ENCODE assay signal across 7 mouse cellular contexts in the genomic region with DNA sequence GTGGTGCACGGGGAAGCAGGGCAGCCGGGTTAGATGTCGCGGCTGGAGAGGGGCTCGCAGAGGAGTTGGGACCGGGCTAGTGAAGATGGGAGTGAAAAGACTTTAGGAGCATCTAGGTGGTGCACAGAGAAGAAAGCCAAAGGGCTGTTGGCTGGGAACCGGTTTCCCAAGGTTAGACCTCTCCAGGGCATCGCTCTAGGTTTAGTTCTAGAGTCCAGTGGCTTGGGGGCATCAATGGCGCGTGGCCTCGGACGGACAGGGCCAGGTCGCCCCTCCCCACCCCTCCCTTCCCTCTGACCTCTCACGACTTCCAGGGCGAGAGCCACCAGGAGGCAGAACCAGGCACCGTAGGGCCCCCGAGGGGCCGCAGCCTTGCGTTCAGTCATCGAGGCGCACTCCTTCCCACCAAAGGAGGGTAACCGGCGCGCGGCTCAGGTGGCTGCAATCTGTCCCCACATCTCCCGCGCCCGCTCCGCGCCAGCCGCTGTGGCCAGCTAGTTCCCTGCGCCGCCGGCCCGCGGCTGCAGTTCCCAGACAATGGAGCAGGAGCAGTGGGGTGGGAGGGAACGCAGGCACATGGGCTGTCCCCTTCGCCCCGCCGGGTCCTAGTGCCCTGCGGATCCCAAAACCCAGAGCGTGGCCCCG. TPM values are rescaled to one million over a fixed set of nuclear protein-coding genes. Genes with fewer than 3 reads are reported as not detected.
A peak's percentile ranks its signal among the peaks of the same experiment; 100 is the strongest.
DNase-seq lines count a peak whose midpoint lies in the region.

No protein-coding gene starts in this region.

- H3K36me3 ChIP-seq in embryonic facial prominence, embryonic 10.5 days (replicated peaks) = peaks cover 70% of the 10 kb centered on the region
- peaks cover 69% of the 10 kb centered on the region for H3K36me3 ChIP-seq in midbrain, embryonic 10.5 days

- H3K27ac ChIP-seq in embryonic facial prominence, embryonic 10.5 days (replicated peaks) = peak overlapping the region; percentile 99
- H3K27ac ChIP-seq in midbrain, embryonic 10.5 days (replicated peaks) = peak overlapping the region; percentile 99

- DNase-seq in adrenal gland, postnatal 4 days (ENCODE audit: low spot score in 2 of 2) = peak; percentile 48 to 55
- DNase-seq in embryonic facial prominence, embryonic 10.5 days (ENCODE audit: low spot score) = peak; percentile 92
- DNase-seq in heart, adult 18-20 months = peak; percentile 85 to 86
- peak; percentile 68 for DNase-seq in kidney, adult 11 months
- DNase-seq in left cerebral cortex, postnatal 36 days (ENCODE audit: low spot score in 2 of 2) = peak; percentile 89 to 91
- peak; percentile 90 for DNase-seq in midbrain, embryonic 10.5 days (ENCODE audit: low spot score)
- DNase-seq in skeletal muscle tissue, adult 2 months (ENCODE audit: low read depth, low spot score) = peak; percentile 38

- intact Hi-C loops in left cerebral cortex, postnatal 36 days (cut with DNase I) = loop anchor here (5.0 kb wide), 2 partner anchors 67 to 157 kb away; no protein-coding TSS in a partner anchor

- under 1% methylated on average over 43 of the region's 43 CpGs for WGBS in embryonic facial prominence, embryonic 10.5 days
- under 1% methylated on average over 43 of the region's 43 CpGs for WGBS in midbrain, embryonic 10.5 days

- H3K27me3 ChIP-seq in embryonic facial prominence, embryonic 10.5 days (replicated peaks; ENCODE audit: low read depth, poor library complexity, severe bottlenecking) = no peaks in the 10 kb centered on the region; the same call in 1 of the 2 replicates
- H3K27me3 ChIP-seq in midbrain, embryonic 10.5 days (ENCODE audit: low read depth, poor library complexity, severe bottlenecking) = 0 out of 2 replicates have a peak, but pooled peaks cover 4% of the 10 kb centered on the region

- peak overlapping the region; percentile 90 for H3K4me3 ChIP-seq in embryonic facial prominence, embryonic 10.5 days
- H3K4me3 ChIP-seq in midbrain, embryonic 10.5 days = peak overlapping the region; percentile 92

- peaks cover 40% of the 10 kb centered on the region for H3K4me1 ChIP-seq in embryonic facial prominence, embryonic 10.5 days
- H3K4me1 ChIP-seq in midbrain, embryonic 10.5 days = peaks cover 39% of the 10 kb centered on the region

- H3K9me3 ChIP-seq in embryonic facial prominence, embryonic 10.5 days = no peaks in the 10 kb centered on the region
- no peaks in the 10 kb centered on the region for H3K9me3 ChIP-seq in midbrain, embryonic 10.5 days (replicated peaks)

RNA-seq across cellular contexts. Expression of gene Tmem132a, which starts 0.4 kb away (rescaled TPM):
- 10 to 100 TPM; 40.7 to 48.1 TPM for total RNA-seq in adrenal gland, postnatal 4 days (2021)
- 139 and 142 TPM in 2 replicates for polyA plus RNA-seq in embryonic facial prominence, embryonic 10.5 days (2016; fragmentation: Nextera tagmentation; extraction: Ambion mirVana)
- total RNA-seq in heart, adult 18-20 months (2021) = 10 to 100 TPM; 10.1 to 10.3 TPM
- total RNA-seq in left cerebral cortex, postnatal 36 days (2021) = 100 to 1,000 TPM; 277 to 369 TPM
- 111 and 122 TPM in 2 replicates for polyA plus RNA-seq in midbrain, embryonic 10.5 days (2016; fragmentation: Nextera tagmentation; extraction: Ambion mirVana)

RNA-seq across cellular contexts. Expression of gene Tmem109, which starts 12.4 kb away (rescaled TPM):
- total RNA-seq in adrenal gland, postnatal 4 days (2021) = 10 to 100 TPM; 91.3 to 93.3 TPM
- polyA plus RNA-seq in embryonic facial prominence, embryonic 10.5 days (2016; fragmentation: Nextera tagmentation; extraction: Ambion mirVana) = 60.8 and 63.7 TPM in 2 replicates
- total RNA-seq in heart, adult 18-20 months (2021) = 100 to 1,000 TPM; 104 to 113 TPM
- total RNA-seq in left cerebral cortex, postnatal 36 days (2021) = 10 to 100 TPM; 40.0 to 49.9 TPM
- 50.1 and 53.0 TPM in 2 replicates for polyA plus RNA-seq in midbrain, embryonic 10.5 days (2016; fragmentation: Nextera tagmentation; extraction: Ambion mirVana)

RNA-seq across cellular contexts. Expression of gene Prpf19, which starts 25.7 kb away (rescaled TPM):
- total RNA-seq in adrenal gland, postnatal 4 days (2021) = 100 to 1,000 TPM; 253 to 266 TPM
- 38.9 and 42.0 TPM in 2 replicates for polyA plus RNA-seq in embryonic facial prominence, embryonic 10.5 days (2016; fragmentation: Nextera tagmentation; extraction: Ambion mirVana)
- 100 to 1,000 TPM; 237 to 251 TPM for total RNA-seq in heart, adult 18-20 months (2021)
- 100 to 1,000 TPM; 207 to 213 TPM for total RNA-seq in left cerebral cortex, postnatal 36 days (2021)
- polyA plus RNA-seq in midbrain, embryonic 10.5 days (2016; fragmentation: Nextera tagmentation; extraction: Ambion mirVana) = 35.8 and 37.2 TPM in 2 replicates

RNA-seq across cellular contexts. Expression of gene Slc15a3, which starts 29.8 kb away (rescaled TPM):
- total RNA-seq in adrenal gland, postnatal 4 days (2021) = 1 to 10 TPM; 3.5 to 3.8 TPM
- 0.43 and 0.77 TPM in 2 replicates for polyA plus RNA-seq in embryonic facial prominence, embryonic 10.5 days (2016; fragmentation: Nextera tagmentation; extraction: Ambion mirVana)
- 1 to 10 TPM; 2.1 TPM for total RNA-seq in heart, adult 18-20 months (2021)
- 1 to 10 TPM in 1 of 2 experiments, under 1 TPM in 1; 0.86 to 1.7 TPM for total RNA-seq in left cerebral cortex, postnatal 36 days (2021)
- 0.20 TPM in 2 replicates for polyA plus RNA-seq in midbrain, embryonic 10.5 days (2016; fragmentation: Nextera tagmentation; extraction: Ambion mirVana)

RNA-seq across cellular contexts. Expression of gene Cd6, which starts 39.5 kb away (rescaled TPM):
- total RNA-seq in adrenal gland, postnatal 4 days (2021) = under 1 TPM; 0.20 to 0.23 TPM
- 0.09 and 0.15 TPM in 2 replicates for polyA plus RNA-seq in embryonic facial prominence, embryonic 10.5 days (2016; fragmentation: Nextera tagmentation; extraction: Ambion mirVana)
- 1 to 10 TPM in 1 of 2 experiments, under 1 TPM in 1; 0.17 to 1.2 TPM for total RNA-seq in heart, adult 18-20 months (2021)
- total RNA-seq in left cerebral cortex, postnatal 36 days (2021) = 1 to 10 TPM; 2.9 to 3.1 TPM
- polyA plus RNA-seq in midbrain, embryonic 10.5 days (2016; fragmentation: Nextera tagmentation; extraction: Ambion mirVana) = not detected in 2 replicates

Comparison
In these comparisons a context has a peak if more than half of its experiments do, and no peak if none do; other contexts are left out.
1. Peak in every context shown above with its lines: DNase-seq, H3K4me3 ChIP-seq and H3K27ac ChIP-seq.
2. DNase-seq: peak in every context shown above with its lines; median percentile 92 in embryonic facial prominence, embryonic 10.5 days; 90 in left cerebral cortex, postnatal 36 days; 90 in midbrain, embryonic 10.5 days; 86 in heart, adult 18-20 months; 68 in kidney, adult 11 months; 52 in adrenal gland, postnatal 4 days; 38 in skeletal muscle tissue, adult 2 months.
3. RNA of gene Tmem132a, which starts 0.4 kb away (total RNA-seq): 277 to 369 TPM in left cerebral cortex, postnatal 36 days; 40.7 to 48.1 TPM in adrenal gland, postnatal 4 days and 10.1 to 10.3 TPM in heart, adult 18-20 months; every median in the first group is over 4 times any median in the second.